Mouse (Mus musculus) bone marrow, adult 2 months (tissue): ENCODE results near the gene Kif3b.

Source experiments
- CTCF ChIP-seq: fragments of 200-500 bp; IDR thresholded peaks from 2 replicates; pipeline ENCODE4 v1.5.1; 2011; ENCODE audit warnings: low read length, control low read depth; ENCODE audit not compliant: control insufficient read depth, insufficient read depth
- POLR2A ChIP-seq: fragments of 200-500 bp; IDR thresholded peaks from 2 replicates; pipeline ENCODE4 v1.6.1; 2011; ENCODE audit warnings: low read depth, mild to moderate bottlenecking, control low read depth, low read length, borderline replicate concordance; ENCODE audit not compliant: control insufficient read depth

DNA sequence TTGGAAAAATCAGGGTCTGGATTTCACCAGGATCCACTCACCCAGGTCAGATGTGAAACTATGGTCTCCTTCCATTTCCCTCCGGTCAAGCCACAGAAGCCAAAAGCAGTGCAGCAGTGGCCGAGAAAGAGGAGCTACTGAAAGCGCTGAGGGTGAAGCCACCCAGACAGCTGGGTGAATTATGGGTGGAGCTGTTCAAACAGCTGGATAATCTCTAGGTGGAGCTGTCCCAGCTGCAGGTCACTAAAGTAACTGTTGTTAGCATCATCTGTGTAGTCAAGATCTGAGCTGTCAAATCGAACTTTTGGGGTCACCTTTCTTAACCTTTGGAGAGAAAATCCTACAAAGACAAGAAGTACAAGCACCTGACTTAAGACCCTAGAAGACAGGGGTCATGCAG lies 7.2 kb downstream of the Kif3b start:
- TF ChIP-seq POLR2A = no peak
- TF ChIP-seq CTCF = no peak
